Comparison of ENCODE assay signal across 16 mouse cellular contexts in the genomic region with DNA sequence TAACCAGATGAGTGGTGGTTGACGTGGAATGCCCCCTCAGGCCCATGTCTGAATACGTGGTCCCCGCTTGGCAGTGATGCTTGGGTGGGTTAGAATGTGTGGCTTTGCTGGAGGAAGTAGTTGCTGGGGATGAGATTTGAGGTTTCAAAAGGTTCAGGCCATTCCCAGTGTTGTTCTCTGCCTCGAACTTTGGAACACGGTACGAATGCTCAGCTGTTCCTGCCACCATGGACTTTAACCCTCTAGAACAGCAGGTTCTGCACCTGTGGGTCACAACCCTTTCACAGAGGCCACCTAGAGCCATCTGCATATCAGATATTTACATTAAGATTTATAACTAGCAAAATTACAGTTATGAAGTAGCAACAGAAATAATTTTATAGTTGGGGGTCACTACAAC.
"Had no signal": no experiment of that assay in that cellular context is flagged by ENCODE, and none has a peak within 500 bp of the region (broad histone marks: within the 10 kb centered on the region; RNA-seq: fewer than 3 reads in every experiment).

No protein-coding gene starts in this region.

- H3K27ac ChIP-seq: hindbrain, embryonic 14.5 days; limb, embryonic 12.5 days; liver, embryonic 13.5 days; neural tube, embryonic 15.5 days; stomach, postnatal 0 days had no signal

- H3K9me3 ChIP-seq: limb, embryonic 12.5 days; liver, embryonic 13.5 days; neural tube, embryonic 15.5 days had no signal

- H3K9ac ChIP-seq: hindbrain, embryonic 14.5 days; limb, embryonic 12.5 days; liver, embryonic 13.5 days; neural tube, embryonic 15.5 days had no signal

- H3K4me2 ChIP-seq: hindbrain, embryonic 14.5 days; limb, embryonic 12.5 days; liver, embryonic 13.5 days; neural tube, embryonic 15.5 days had no signal

- DNase-seq: layer of hippocampus, adult 9-11 months; layer of hippocampus, postnatal 36 days; liver, embryonic 13.5 days; lung, adult 2 months; lung, postnatal 36 days; midbrain, embryonic 14.5 days; right cerebral cortex, adult 18-20 months; right cerebral cortex, postnatal 25 days; thymus, postnatal 4 days had no signal

- H3K4me3 ChIP-seq: limb, embryonic 12.5 days; liver, embryonic 13.5 days; myocyte; neural tube, embryonic 15.5 days had no signal

- H3K27me3 ChIP-seq: limb, embryonic 12.5 days; liver, embryonic 13.5 days; neural tube, embryonic 15.5 days had no signal

- H3K4me1 ChIP-seq: limb, embryonic 12.5 days; liver, embryonic 13.5 days; neural tube, embryonic 15.5 days had no signal

- ATAC-seq: intestine, embryonic 16.5 days; lung, postnatal 0 days had no signal
